In the genomic region with DNA sequence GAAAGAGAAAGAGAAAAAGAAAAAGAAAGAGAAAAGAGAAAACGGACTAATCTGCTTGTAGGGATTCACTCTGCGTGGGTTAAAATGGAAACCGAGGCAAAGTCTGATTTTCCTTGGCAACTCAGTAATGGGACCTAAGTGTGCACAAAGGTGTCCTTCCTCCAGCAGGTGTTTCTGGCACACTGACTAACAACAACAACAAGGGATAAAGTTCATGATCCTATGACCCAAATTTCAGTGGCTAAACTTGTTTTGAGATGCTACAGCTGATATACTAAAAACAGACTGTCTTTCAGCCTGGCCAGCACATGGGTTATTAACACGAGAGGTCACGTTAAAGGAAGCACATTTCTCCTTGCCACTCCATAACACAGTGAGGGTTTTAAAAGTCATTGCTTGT, we compare ENCODE assay signal across 16 mouse cellular contexts.
"Had no signal": no experiment of that assay in that cellular context is flagged by ENCODE, and none has a peak within 500 bp of the region (broad histone marks: within the 10 kb centered on the region; RNA-seq: fewer than 3 reads in every experiment).

No protein-coding gene starts in this region.

- H3K27me3 ChIP-seq: neural tube, embryonic 13.5 days; neural tube, embryonic 15.5 days; stomach, embryonic 15.5 days had no signal

- H3K27ac ChIP-seq: neural tube, embryonic 13.5 days; neural tube, embryonic 15.5 days; stomach, embryonic 15.5 days; stomach, postnatal 0 days had no signal

- H3K4me3 ChIP-seq: neural tube, embryonic 13.5 days; neural tube, embryonic 15.5 days; stomach, embryonic 15.5 days had no signal

- H3K9ac ChIP-seq: neural tube, embryonic 13.5 days; neural tube, embryonic 15.5 days; stomach, embryonic 15.5 days had no signal

- H3K4me2 ChIP-seq: neural tube, embryonic 13.5 days; neural tube, embryonic 15.5 days; stomach, embryonic 15.5 days had no signal

- H3K9me3 ChIP-seq: neural tube, embryonic 13.5 days; neural tube, embryonic 15.5 days; stomach, embryonic 15.5 days had no signal

- DNase-seq: retina, postnatal 1 day; right cerebral cortex, adult 18-20 months; right cerebral cortex, postnatal 14 days; right cerebral cortex, postnatal 25 days; right cerebral cortex, postnatal 4 days; spleen, adult 18-20 months; thymus, adult 18-20 months; thymus, adult 2 months; thymus, postnatal 14 days; thymus, postnatal 25 days; thymus, postnatal 36 days; thymus, postnatal 4 days had no signal

- H3K36me3 ChIP-seq: neural tube, embryonic 13.5 days; neural tube, embryonic 15.5 days; stomach, embryonic 15.5 days had no signal

- H3K4me1 ChIP-seq: neural tube, embryonic 13.5 days; neural tube, embryonic 15.5 days; stomach, embryonic 15.5 days had no signal
